Mouse (Mus musculus) CH12.LX (cell line): ENCODE results near the gene Anpep. TPM values are rescaled to one million over a fixed set of nuclear protein-coding genes. Genes with fewer than 3 reads are reported as not detected.

ENCODE experiments used
- DNase-seq: peaks from one replicate; pipeline ENCODE4 v3.0.0-alpha.2; 2013; ENCODE audit errors: extremely low read depth
- H3K27ac ChIP-seq: 2 replicates; pipeline ENCODE4 v1.5.1; 2012; ENCODE audit warnings: low read depth, mild to moderate bottlenecking, control low read depth, moderate library complexity; ENCODE audit not compliant: insufficient read depth
- H3K27me3 ChIP-seq: replicated peaks from 2 replicates; pipeline ENCODE3; 2012; ENCODE audit warnings: inconsistent platforms
- H3K36me3 ChIP-seq, 2 experiments: replicated peaks in 1 of 2; 2 replicates each; pipeline versions ENCODE3 to v1.6.1; 2012; ENCODE audit warnings: inconsistent platforms in 1 of 2, low read length in 1 of 2, mild to moderate bottlenecking in 1 of 2, mixed read lengths in 1 of 2, moderate library complexity in 1 of 2; ENCODE audit not compliant: control insufficient read depth in 1 of 2, insufficient read depth in 1 of 2
- H3K4me1 ChIP-seq, 2 experiments: 2 replicates each; pipeline ENCODE4 v1.6.1; 2012; ENCODE audit warnings: inconsistent platforms in 1 of 2, moderate library complexity in 1 of 2; ENCODE audit not compliant: insufficient read depth in 2 of 2, control insufficient read depth in 1 of 2
- H3K4me2 ChIP-seq: 2 replicates; pipeline ENCODE4 v1.6.1; 2012; ENCODE audit warnings: low read depth, mild to moderate bottlenecking, control low read depth; ENCODE audit not compliant: poor library complexity, insufficient read depth, severe bottlenecking
- H3K4me3 ChIP-seq, 3 experiments: fragments of 150-350 bp in 1 of 3; sonication (generic) in 1 of 3; replicated peaks in 1 of 3; 2 replicates each; pipeline versions ENCODE3 to v1.5.1; 2011 to 2012; ENCODE audit warnings: low read depth in 2 of 3, low read length in 2 of 3, mild to moderate bottlenecking in 2 of 3, moderate library complexity in 2 of 3, control low read depth in 1 of 3, improper control_type of control experiment in 1 of 3, inconsistent platforms in 1 of 3, mixed read lengths in 1 of 3; ENCODE audit not compliant: poor library complexity in 1 of 3
- H3K79me2 ChIP-seq: replicated peaks from 2 replicates; pipeline ENCODE4 v1.6.1; 2012; ENCODE audit warnings: mild to moderate bottlenecking, moderate library complexity; ENCODE audit not compliant: control insufficient read depth, poor library complexity, insufficient read depth, severe bottlenecking; ENCODE audit errors: extremely low read depth
- H3K9ac ChIP-seq: 2 replicates; pipeline ENCODE4 v1.6.1; 2012; ENCODE audit warnings: low read depth, mild to moderate bottlenecking, control low read depth, moderate library complexity; ENCODE audit not compliant: insufficient read depth
- H3K9me3 ChIP-seq: replicated peaks from 2 replicates; pipeline ENCODE3; 2012; ENCODE audit warnings: low read length, inconsistent platforms, mixed read lengths
- BHLHE40 ChIP-seq: IDR thresholded peaks from 2 replicates; pipeline ENCODE4 v1.6.1; 2011; ENCODE audit warnings: mild to moderate bottlenecking, low read depth, low read length, improper control_type of control experiment
- CHD1 ChIP-seq: IDR thresholded peaks from 2 replicates; pipeline ENCODE4 v1.6.1; 2012; ENCODE audit warnings: low read depth, low read length, improper control_type of control experiment, inconsistent platforms
- CHD2 ChIP-seq: IDR thresholded peaks from 2 replicates; pipeline ENCODE4 v1.6.1; 2011; ENCODE audit warnings: low read length, improper control_type of control experiment
- CTCF ChIP-seq, 2 experiments: IDR thresholded peaks in 1 of 2; conservative IDR thresholded peaks in 1 of 2; 2 replicates each; pipeline ENCODE4 v1.5.1; 2011 to 2012; ENCODE audit warnings: low read depth in 2 of 2, low read length in 2 of 2, improper control_type of control experiment in 1 of 2, inconsistent platforms in 1 of 2, mild to moderate bottlenecking in 1 of 2, moderate library complexity in 1 of 2
- ETS1 ChIP-seq: conservative IDR thresholded peaks from 2 replicates; pipeline ENCODE4 v1.6.1; 2012; ENCODE audit warnings: low read depth, mild to moderate bottlenecking, inconsistent platforms, low read length, improper control_type of control experiment, moderate library complexity
- GABPA ChIP-seq: IDR thresholded peaks from 2 replicates; pipeline ENCODE4 v1.6.1; 2012; ENCODE audit warnings: low read depth, low read length, improper control_type of control experiment, inconsistent platforms; ENCODE audit not compliant: insufficient replicate concordance
- MAFK ChIP-seq: IDR thresholded peaks from 2 replicates; pipeline ENCODE4 v1.6.1; 2011; ENCODE audit warnings: low read length, improper control_type of control experiment; ENCODE audit not compliant: insufficient replicate concordance
- MEF2A ChIP-seq: IDR thresholded peaks from 2 replicates; pipeline ENCODE4 v1.6.1; 2014; ENCODE audit warnings: low read depth, mild to moderate bottlenecking, inconsistent platforms, low read length, improper control_type of control experiment, borderline replicate concordance
- MXI1 ChIP-seq: IDR thresholded peaks from 2 replicates; pipeline ENCODE4 v1.6.1; 2011; ENCODE audit warnings: mild to moderate bottlenecking, low read depth, low read length, improper control_type of control experiment
- NRF1 ChIP-seq: IDR thresholded peaks from 2 replicates; pipeline ENCODE4 v1.6.1; 2014; ENCODE audit warnings: low read depth, mild to moderate bottlenecking, inconsistent platforms, low read length, improper control_type of control experiment, moderate library complexity
- RAD21 ChIP-seq: IDR thresholded peaks from 2 replicates; pipeline ENCODE4 v1.6.1; 2011; ENCODE audit warnings: low read depth, mild to moderate bottlenecking, low read length, improper control_type of control experiment, moderate library complexity
- SIN3A ChIP-seq: IDR thresholded peaks from 2 replicates; pipeline ENCODE4 v1.6.1; 2012; ENCODE audit warnings: low read length, improper control_type of control experiment, inconsistent platforms
- SMC3 ChIP-seq: IDR thresholded peaks from 2 replicates; pipeline ENCODE4 v1.6.1; 2011; ENCODE audit warnings: low read depth, low read length, improper control_type of control experiment
- TBP ChIP-seq: conservative IDR thresholded peaks from 2 replicates; pipeline ENCODE4 v1.6.1; 2011; ENCODE audit warnings: low read depth, low read length, improper control_type of control experiment
- UBTF ChIP-seq: IDR thresholded peaks from 2 replicates; pipeline ENCODE4 v1.6.1; 2012; ENCODE audit warnings: low read depth, mild to moderate bottlenecking, inconsistent platforms, low read length, improper control_type of control experiment, moderate library complexity
- USF1 ChIP-seq: IDR thresholded peaks from 2 replicates; pipeline ENCODE4 v1.6.1; 2014; ENCODE audit warnings: low read depth, mild to moderate bottlenecking, inconsistent platforms, low read length, improper control_type of control experiment
- ZMIZ1 ChIP-seq: IDR thresholded peaks from 2 replicates; pipeline ENCODE4 v1.6.1; 2012; ENCODE audit warnings: low read depth, mild to moderate bottlenecking, inconsistent platforms, low read length, improper control_type of control experiment
- dilution Hi-C: fragments of 300-500 bp; cut with MboI; formaldehyde crosslinking; loops from 2 replicates; pipeline ENCODE4 v1.14.3; 2020; ENCODE audit warnings: low sequenced_read_pairs; ENCODE audit not compliant: extremely low pct_unique_long_range_greater_than_20kb, extremely low pct_ligation_motif_present
- in situ Hi-C: fragments of 300-500 bp; cut with MboI; formaldehyde crosslinking; loops from 3 replicates; pipeline ENCODE4 v1.14.3; 2019; ENCODE audit warnings: low sequenced_read_pairs, low pct_ligation_motif_present, low pct_unique_long_range_greater_than_20kb, mixed read lengths
- polyA plus RNA-seq: library from polyadenylated mRNA; unstranded; fragments of >175 nt; gene quantifications from 2 replicates; pipeline ENCODE4 v1.2.1, GENCODE M21; 2012; ENCODE audit warnings: low read depth; ENCODE audit not compliant: insufficient read length
- total RNA-seq, 2 experiments: library from RNA; depleted of rRNA; stranded (reverse); fragments of 300-350 nt in 1 of 2; fragments of >200 nt in 1 of 2; gene quantifications; 2 replicates each; pipeline ENCODE4 v1.2.3; 2012 to 2014

The Anpep gene
- total and polyA plus RNA-seq, 3 experiments = 0.25 to 0.60 TPM; not detected in 1

DNA sequence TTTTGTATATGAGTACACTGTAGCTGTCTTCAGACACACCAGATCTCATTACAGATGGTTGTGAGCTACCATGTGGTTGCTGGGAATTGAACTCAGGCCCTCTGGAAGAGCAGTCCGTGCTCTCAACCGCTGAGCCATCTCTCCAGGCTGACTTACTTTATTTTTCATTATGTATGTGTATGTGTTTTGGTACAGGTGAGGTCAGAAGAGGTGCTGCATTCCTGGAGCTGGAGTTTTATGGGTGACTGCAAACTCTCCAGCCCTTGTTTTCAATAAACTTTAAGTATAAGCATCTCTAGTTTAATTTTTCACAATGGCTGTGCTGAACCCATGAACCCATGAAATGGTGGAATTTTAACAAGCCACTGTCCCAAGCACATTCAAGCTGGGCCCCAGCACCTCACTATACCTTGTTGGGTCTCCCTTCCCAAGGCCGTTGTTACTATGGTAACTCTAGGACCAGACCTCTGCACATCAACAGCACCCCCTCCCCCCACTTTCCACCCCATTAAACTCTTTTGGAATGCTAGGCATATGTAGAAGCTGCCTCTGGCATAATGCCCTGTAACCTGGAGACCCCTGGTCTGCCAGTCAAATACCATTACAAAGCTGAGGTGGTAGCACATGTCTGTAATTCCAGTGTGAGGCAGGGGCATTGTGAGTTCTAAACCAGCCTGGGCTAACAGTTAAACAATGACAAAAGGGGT lies 5.6 kb upstream of the Anpep start:
- peaks cover 2% of the 10 kb centered on the region for H3K27me3 ChIP-seq
- H3K4me3 ChIP-seq = no peak overlapping the region
- peaks cover 16 to 29% of the 10 kb centered on the region in 2 experiments for H3K4me1 ChIP-seq
- dilution Hi-C loops = no loop called here
- TF ChIP-seq SIN3A (no peak), UBTF (no peak), MXI1 (no peak), GABPA (no peak), TBP (no peak), ETS1 (no peak), ZMIZ1 (no peak), USF1 (no peak), CHD2 (no peak), BHLHE40 (no peak), MAFK (no peak), SMC3 (no peak)
- DNase-seq = no peak
- no peak overlapping the region for H3K4me2 ChIP-seq
- in situ Hi-C loops = no loop called here
- no peaks in the 10 kb centered on the region for H3K36me3 ChIP-seq
- no peak overlapping the region for H3K9ac ChIP-seq
- H3K27ac ChIP-seq = no peak overlapping the region
- H3K79me2 ChIP-seq = no peaks in the 10 kb centered on the region
- H3K9me3 ChIP-seq = no peaks in the 10 kb centered on the region

DNA sequence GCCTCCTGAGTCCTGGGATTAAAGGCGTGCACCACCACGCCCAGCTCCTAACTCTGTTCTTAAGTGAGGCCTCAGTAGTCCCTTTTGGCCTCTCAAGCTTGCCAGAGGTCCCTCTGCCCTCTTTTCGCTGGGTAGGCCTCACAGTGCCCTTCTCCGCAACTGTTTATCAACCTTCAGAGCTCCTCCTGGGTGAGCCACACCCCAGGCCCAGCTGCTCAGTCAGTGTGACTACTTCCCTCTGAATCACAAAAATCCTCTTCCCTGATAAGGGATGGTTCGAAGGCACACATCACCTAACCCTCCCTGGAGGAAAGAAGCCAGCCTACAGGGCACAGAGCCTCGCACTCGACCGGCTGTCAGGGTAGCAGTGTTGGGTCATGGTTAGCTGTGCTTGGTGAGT lies 935 bp upstream of the Anpep start:
- H3K27me3 ChIP-seq = peaks cover 2% of the 10 kb centered on the region
- H3K27ac ChIP-seq = no peak overlapping the region
- H3K79me2 ChIP-seq = no peaks in the 10 kb centered on the region
- H3K4me2 ChIP-seq = no peak overlapping the region
- no peaks in the 10 kb centered on the region for H3K36me3 ChIP-seq
- no peak for DNase-seq
- no peak overlapping the region for H3K4me3 ChIP-seq
- dilution Hi-C loops = no loop called here
- H3K9ac ChIP-seq = no peak overlapping the region
- H3K4me1 ChIP-seq = peaks cover 12 to 39% of the 10 kb centered on the region in 2 experiments
- no peaks in the 10 kb centered on the region for H3K9me3 ChIP-seq
- TF ChIP-seq NRF1 (no peak), RAD21 (no peak), CTCF (conservative IDR thresholded peaks at IDR 0.05 in 1 of 2, IDR thresholded peaks at IDR 0.05 in 1 of 2; ENCODE audit: low read depth in 2 of 2, low read length in 2 of 2) (no peak), CHD1 (no peak), MEF2A (no peak)
- in situ Hi-C loops = no loop called here
